Mouse (Mus musculus) granulocyte monocyte progenitor cell, adult 5-6 weeks (primary cell): ENCODE measurements around the gene Spsb3. TPM values are rescaled to one million over a fixed set of nuclear protein-coding genes. Genes with fewer than 3 reads are reported as not detected.

ENCODE experiments used
- ATAC-seq: replicated peaks from 2 replicates; pipeline ENCODE4 v1.8.0; 2016; ENCODE audit warnings: mild to moderate bottlenecking, moderate TSS enrichment, inconsistent platforms; ENCODE audit not compliant: poor library complexity, severe bottlenecking
- total RNA-seq, 2 experiments: library from RNA; stranded (forward) in 1 of 2; stranded (reverse) in 1 of 2; fragments of 200-712, 200-1000 nt in 1 of 2; fragments of >200 nt in 1 of 2; fragmentation: Nextera tagmentation in 1 of 2; gene quantifications; 2 replicates each; pipeline ENCODE4 v1.2.3; 2014 to 2017

Spsb3 gene
- total RNA-seq, 2 experiments from 2014 or later = 10.4 to 15.7 TPM

DNA sequence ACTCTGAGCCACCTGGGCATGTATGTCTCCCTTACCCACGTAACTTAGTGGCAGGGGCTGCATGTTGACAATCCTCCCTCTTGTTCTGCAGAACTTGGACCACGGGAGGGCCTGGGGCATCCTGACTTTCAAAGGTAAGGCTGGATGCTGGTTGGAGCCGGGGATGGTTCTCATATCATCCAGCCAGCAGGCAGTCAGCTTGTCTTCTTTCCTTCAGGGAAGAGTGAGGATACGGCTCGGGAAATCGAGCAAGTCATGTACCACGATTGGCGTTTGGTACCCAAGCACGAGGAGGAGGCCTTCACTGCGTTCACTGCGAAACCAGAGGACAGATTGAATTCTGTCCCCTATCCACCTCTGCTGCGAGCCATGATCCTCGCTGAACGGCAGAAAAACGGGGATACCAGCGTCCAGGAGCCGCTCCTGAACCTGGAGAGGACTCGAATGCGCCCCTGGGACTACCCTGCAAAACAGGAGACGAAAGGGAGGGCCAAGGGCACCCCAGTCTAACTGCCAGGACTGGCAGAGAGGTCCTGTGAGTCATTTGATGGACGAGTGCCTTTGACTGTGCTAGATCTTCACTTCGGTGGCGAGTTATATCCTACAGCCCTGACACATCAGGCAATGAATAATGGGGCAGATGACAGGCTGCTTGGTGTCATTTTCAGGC lies 9.3 kb downstream of the Spsb3 start:
- no peak for ATAC-seq

DNA sequence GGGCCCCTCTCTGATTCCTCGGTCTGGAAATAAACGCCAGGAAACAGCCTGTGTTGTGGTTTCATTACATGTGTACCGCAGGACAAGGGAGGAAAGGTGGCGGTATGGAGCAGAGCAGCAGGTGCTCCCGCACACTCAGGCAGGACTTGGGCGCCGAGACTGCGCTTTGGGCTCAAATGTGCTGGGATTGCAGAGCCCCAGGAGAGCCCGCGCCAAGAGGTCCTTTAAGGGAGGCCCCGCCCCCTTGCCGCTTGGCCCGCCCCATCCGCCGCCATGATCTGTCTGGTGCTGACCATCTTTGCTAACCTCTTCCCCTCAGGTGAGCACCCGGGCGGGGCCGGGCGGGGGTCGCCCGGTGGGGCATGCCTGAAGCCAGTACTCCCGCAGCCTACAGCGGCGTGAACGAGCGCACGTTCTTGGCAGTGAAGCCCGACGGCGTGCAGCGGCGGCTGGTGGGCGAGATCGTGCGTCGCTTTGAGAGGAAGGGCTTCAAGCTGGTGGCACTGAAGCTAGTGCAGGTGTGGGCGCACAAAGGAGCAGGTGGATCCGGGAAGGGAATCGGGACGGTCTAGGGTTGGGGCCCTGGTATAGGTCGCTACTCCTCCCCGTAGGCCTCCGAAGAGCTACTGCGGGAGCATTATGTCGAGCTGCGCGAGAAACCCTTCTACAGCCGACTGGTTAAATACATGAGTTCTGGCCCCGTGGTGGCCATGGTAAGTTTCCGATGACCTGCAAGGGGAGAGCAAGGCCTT lies 10.0 kb downstream of the Spsb3 start, which contains the start of gene Nme3:
Gene Nme3 (plus strand): TSS at position 260 of the 752 bp plus-strand sequence.
- ATAC-seq = peak; percentile 43

GRCm38 (mm10) chr17:24896993-24897269 lies 10.5 kb downstream of the Spsb3 start:
- ATAC-seq = no peak

DNA sequence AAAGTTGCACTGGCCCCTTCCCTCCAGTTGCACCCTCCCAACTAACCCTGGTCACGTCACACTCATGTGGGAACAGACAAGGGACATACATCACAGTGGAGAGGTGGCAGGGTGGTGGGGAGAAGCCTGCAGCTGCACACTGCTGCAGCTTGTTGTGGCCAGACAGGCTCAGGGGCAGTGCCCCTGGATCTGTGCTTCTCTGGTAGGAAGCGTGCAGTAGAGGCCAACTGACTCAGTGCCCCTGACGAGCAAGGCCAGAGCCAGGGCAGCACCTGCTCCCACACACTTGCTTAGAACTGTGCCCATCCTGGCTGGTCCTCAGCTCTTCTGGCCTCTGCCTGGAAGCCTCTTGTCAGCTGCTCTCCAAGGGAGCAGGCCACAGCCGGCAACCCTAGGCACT lies 11.2 kb downstream of the Spsb3 start:
- no peak for ATAC-seq

- no peak for ATAC-seq
Measured at GRCm38 (mm10) chr17:24898041-24898854, 11.8 kb downstream of the Spsb3 start.

GRCm38 (mm10) chr17:24899153-24899552 lies 12.7 kb downstream of the Spsb3 start:
- no peak for ATAC-seq

- ATAC-seq = no peak
Measured at GRCm38 (mm10) chr17:24900014-24900413, 13.6 kb downstream of the Spsb3 start.

DNA sequence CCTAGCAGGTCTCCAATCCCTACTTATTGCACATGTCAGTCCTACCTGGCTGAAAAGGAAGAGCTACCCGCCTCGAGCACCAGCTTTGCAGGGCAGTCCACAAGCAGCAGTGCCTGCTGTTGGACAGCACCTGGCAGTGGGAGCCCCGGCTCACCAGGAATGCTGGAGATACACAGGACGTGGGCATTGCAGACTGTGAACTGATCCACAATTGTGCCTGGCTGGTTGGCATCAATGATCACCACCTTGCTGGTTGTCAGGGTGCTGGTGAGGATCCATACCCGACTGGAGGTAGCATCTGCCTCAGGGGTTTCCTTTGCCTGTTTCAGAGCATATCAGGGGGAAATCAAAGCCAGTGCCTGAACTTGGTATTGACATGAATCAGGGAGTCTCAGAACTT lies 15.7 kb downstream of the Spsb3 start:
- no peak for ATAC-seq

GRCm38 (mm10) chr17:24902671-24903474 lies 16.4 kb downstream of the Spsb3 start:
- peak; percentile 43 for ATAC-seq

GRCm38 (mm10) chr17:24903767-24904166 lies 17.3 kb downstream of the Spsb3 start:
- ATAC-seq = no peak

DNA sequence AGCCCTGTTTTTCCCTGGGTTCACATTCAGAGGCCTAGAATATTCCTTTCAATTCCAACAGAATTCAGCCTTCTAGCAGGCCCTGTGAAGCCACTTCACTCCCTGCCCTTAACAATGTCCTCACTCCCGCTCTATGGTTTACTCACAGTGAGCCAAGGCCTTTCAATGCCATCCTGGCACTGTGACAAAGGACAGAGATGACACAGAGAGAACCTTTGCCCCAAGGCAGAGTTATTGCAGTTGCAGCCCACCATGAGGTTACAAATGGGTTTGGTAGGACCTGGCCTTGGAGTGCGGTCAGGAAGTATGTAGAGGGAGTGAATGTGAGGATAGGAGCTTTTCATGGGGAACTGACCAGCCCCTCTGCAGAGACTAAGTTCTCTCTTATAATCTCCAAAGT lies 21.1 kb downstream of the Spsb3 start:
- no peak for ATAC-seq

GRCm38 (mm10) chr17:24913984-24914383 lies 27.5 kb downstream of the Spsb3 start:
- ATAC-seq = no peak

GRCm38 (mm10) chr17:24923246-24923645 lies 36.8 kb downstream of the Spsb3 start:
- ATAC-seq = no peak

DNA sequence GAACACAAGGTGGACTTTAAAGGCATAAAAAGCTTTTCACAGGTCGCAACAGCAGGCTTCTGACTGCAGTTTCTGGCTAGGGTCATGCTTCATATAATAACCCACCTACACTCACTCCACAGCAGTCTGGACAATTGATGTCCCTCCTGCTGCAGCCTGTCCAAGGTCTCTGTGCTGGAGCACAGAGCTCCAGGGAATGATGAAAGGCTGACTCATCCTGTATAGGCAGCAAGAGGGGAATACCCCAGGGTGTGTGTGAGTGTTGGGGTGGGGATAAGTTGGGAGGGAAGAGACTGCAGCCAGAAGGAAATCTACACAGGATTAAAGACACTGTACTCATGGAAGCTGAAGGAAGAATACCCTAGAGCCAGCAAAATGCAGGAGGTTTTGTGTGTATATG lies 43.1 kb downstream of the Spsb3 start:
- ATAC-seq = no peak

- ATAC-seq = no peak
Measured at GRCm38 (mm10) chr17:24932431-24932830, 46.0 kb downstream of the Spsb3 start.

DNA sequence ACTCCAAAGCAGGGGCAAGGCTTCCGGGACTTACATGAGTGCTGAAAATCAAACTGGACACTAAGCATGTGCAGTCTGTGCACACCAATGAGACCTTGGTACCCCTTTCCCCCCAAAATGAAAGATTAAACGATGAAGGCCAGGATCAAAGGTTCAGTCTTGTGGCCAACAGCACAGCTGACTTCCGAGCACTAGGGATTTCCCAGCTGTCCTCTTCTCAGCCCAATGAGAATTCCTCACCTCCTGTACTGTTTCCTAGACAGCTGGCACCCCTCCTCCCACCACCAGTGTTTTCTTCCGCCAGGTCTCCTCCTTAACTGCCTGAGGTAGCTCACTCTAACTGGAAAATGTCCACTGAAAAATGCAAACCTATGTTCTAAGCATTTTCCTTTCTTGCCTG lies 46.7 kb downstream of the Spsb3 start:
- no peak for ATAC-seq

GRCm38 (mm10) chr17:24934926-24935325 lies 48.5 kb downstream of the Spsb3 start:
- ATAC-seq = no peak

DNA sequence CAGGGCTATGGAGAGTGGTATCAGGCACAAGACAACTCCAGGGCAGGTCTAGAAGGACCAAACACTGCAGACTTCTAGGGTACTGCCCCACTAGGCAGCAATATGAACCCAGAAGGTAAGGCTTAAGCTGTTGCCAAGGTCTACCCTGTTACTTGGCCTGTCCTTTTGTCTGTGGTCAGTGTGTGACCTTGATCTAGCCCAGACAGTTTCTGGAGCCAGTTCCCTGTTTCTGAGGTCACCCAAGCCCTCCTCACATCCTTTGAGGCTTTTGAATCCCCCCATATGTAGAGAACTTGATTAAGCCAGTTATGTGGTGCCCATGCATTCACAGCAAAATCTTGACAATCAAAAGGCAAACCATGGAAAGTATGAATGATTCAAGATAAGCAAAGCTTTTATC lies 49.2 kb downstream of the Spsb3 start:
- ATAC-seq = peak; percentile 15

- ATAC-seq = peak; percentile 92
Measured at GRCm38 (mm10) chr17:24936259-24937237, 50.1 kb downstream of the Spsb3 start, which contains the start of gene Mapk8ip3. Mapk8ip3 (minus strand) TSS chr17:24936977.
